Mouse (Mus musculus): ENCODE measurements at regions not wholly inside any gene's neighbourhood (a gene's known extent, or its start where the extent isn't known, plus 50 kb on each side); places are given as distances from the start of the nearest gene placed in this dataset.

DNA sequence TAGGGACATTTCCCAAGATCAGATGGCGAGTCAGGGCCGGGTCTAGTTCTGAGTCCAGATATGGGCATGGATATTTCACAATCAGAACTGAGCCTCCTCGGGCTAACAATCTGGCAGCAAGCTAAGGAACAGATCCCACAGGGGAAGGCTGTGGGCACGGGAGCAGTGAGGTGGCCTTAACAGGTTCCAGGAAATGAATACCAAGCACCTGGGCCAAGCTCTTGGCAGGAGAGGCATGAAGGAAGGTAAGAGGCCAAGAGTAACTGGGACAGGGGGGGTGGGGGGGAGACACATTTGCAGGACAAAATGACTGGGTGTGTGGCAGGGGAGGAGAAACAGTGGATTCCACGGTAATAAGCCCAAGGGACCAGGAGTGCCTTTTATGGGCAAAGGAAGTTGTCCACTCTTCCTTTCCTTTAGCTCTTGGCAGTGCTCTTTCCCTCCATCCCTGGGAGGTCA lies 124.9 kb upstream of the Ank start:
- Histone ChIP-seq H3K36me3 (ENCODE audit: control insufficient read depth, insufficient read depth, low read length, poor library complexity, severe bottlenecking) (no peaks in the 10 kb centered on the region), H3K27me3 (ENCODE audit: control insufficient read depth, insufficient read depth, low read length, poor library complexity, severe bottlenecking) (no peaks in the 10 kb centered on the region)
- DNase-seq (ENCODE audit: low read depth, low spot score) = no peak

DNA sequence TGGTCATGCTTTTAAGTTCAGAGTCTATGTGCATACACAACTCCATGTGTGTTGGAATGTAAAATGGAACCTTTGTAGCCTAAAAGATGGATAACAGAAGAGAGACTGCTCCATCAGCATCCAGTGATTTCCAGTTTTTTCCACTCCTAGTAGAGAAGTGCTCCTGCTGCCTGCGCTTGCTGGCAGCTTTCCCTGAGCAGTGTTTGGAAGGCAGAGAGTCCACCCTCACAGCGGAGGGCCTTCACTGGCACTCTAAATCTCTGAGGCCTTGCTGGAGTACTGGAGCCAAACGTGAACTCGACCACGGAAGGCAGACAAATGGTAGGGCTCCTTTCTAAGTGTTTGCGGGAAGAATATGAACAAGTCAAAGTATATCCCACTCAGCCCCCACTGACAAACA lies 108.0 kb upstream of the Ank start:
- no peak for DNase-seq (ENCODE audit: low read depth, low spot score)
- Histone ChIP-seq H3K27me3 (ENCODE audit: control insufficient read depth, insufficient read depth, low read length, poor library complexity, severe bottlenecking) (no peaks in the 10 kb centered on the region), H3K36me3 (ENCODE audit: control insufficient read depth, insufficient read depth, low read length, poor library complexity, severe bottlenecking) (no peaks in the 10 kb centered on the region)

DNA sequence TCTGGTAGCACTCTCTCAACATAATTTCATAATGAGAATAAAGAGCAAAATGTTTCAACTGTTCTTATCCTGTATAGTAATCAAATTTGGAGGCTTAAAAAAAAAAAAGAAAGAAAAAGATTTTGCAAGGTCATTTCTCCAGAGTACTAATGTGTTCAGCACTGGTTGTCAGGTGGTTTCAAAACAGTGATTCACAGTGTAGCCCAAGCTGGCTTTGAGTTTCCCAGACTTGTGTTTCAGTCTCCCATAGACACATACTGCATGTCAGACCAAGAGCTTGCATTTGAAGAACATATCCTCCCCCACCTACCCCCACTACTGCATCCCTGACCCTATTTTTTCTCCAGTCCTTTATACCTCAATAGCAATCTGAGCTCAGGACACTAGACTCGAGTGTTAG lies 107.2 kb upstream of the Ank start:
- DNase-seq (ENCODE audit: low read depth, low spot score) = no peak
- no peaks in the 10 kb centered on the region for H3K36me3 ChIP-seq (ENCODE audit: control insufficient read depth, insufficient read depth, low read length, poor library complexity, severe bottlenecking)

DNA sequence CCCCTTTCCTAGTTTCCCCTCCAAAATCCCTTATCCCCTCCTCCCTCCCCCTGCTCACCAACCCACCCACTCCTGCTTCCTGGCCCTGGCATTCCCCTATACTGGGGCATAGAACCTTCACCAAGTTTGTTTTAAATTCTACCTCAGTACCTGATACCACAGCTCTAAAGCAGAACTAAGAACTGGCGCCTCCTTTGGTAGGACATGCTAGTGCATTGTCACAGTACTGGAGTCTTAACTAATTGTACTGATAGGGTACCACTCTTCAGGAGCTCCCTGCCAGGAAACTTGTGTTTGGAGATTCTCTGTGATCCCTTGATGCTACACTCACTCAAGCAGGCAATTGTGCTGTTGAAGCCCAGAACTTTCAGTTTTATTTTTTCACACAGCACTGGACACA lies 92.0 kb upstream of the Ank start:
- H3K36me3 ChIP-seq (ENCODE audit: control insufficient read depth, insufficient read depth, low read length, poor library complexity, severe bottlenecking) = no peaks in the 10 kb centered on the region
- no peak for DNase-seq (ENCODE audit: low read depth, low spot score)
- no peaks in the 10 kb centered on the region; the same call in 1 of the 2 replicates for H3K27me3 ChIP-seq (ENCODE audit: control insufficient read depth, insufficient read depth, low read length, poor library complexity, severe bottlenecking)

More for the DNA sequence above, 107.2 kb upstream of the Ank start:
- no peaks in the 10 kb centered on the region for H3K27me3 ChIP-seq (ENCODE audit: control insufficient read depth, insufficient read depth, low read length, poor library complexity, severe bottlenecking)

DNA sequence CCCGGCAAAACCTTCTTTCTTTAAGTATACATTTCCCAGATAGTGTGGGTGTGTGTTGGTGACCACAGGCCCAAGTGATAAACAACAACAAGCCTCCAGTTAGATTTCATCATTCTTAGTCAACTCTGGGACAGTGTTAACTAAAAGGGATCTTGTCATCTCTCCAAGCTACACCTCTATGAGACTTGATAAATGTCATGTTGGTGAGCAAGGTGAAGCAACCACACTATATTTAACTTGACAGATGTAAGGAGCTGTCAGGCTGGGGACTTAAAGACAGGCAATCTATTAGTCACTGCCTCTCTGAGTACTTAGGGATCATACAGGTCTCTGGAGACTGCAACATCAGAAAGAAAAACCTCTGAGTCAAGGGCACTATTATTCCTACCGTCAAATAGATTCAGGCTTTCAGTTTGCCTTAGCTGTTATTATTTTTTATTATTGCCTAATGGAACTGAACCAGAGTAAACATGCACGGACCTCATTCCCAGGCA lies 87.8 kb upstream of the Ank start:
- DNase-seq (ENCODE audit: low read depth, low spot score) = no peak
- H3K27me3 ChIP-seq (ENCODE audit: control insufficient read depth, insufficient read depth, low read length, poor library complexity, severe bottlenecking) = no peaks in the 10 kb centered on the region; the same call in 1 of the 2 replicates
- H3K36me3 ChIP-seq (ENCODE audit: control insufficient read depth, insufficient read depth, low read length, poor library complexity, severe bottlenecking) = no peaks in the 10 kb centered on the region

DNA sequence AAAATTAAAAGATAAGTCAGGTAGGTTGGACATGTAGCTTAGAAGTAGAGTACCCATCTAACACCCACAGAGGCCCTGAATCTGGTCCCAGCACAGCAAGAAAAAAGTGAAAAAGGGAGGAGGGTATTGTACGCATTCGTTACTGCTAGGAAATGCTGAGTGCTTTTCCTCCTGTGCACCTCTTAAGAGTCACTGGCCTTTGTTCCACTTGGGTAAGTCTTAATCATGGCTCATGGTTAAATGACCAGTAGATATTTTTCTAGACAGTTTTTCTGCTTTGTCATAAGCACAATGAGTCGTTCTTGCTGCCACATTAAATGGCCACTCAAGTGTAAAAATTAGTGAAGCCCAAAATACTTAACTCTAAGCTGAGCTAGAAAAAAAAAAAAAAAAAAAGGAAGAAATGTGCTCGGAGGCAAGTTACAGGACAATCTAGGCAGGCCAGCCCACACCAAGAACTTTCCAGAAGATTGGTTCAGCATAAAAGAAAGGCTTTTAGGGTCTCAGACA lies 86.0 kb upstream of the Ank start:
- DNase-seq (ENCODE audit: low read depth, low spot score) = no peak
- no peaks in the 10 kb centered on the region; the same call in 1 of the 2 replicates for H3K27me3 ChIP-seq (ENCODE audit: control insufficient read depth, insufficient read depth, low read length, poor library complexity, severe bottlenecking)
- no peaks in the 10 kb centered on the region for H3K36me3 ChIP-seq (ENCODE audit: control insufficient read depth, insufficient read depth, low read length, poor library complexity, severe bottlenecking)

DNA sequence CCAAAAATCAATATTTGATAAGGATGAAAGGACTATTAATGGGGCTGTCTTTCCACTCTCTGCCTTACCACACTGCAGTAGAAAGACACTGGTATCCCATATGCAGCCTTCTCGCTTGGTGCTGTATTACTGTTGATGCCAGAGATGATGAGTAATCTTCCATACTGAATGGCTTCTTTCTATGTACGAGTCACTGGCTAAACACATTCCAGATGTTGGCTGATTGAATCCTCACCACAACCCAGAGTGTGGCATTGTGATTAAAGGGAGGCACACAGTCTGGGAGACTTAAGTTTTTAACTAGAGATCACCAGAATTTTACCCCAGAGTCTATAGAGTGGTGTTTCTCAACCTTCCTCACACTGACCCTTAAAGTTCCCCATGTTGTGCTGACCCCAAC lies 84.9 kb upstream of the Ank start:
- Histone ChIP-seq H3K27me3 (ENCODE audit: control insufficient read depth, insufficient read depth, low read length, poor library complexity, severe bottlenecking) (no peaks in the 10 kb centered on the region), H3K36me3 (ENCODE audit: control insufficient read depth, insufficient read depth, low read length, poor library complexity, severe bottlenecking) (no peaks in the 10 kb centered on the region)
- no peak for DNase-seq (ENCODE audit: low read depth, low spot score)

DNA sequence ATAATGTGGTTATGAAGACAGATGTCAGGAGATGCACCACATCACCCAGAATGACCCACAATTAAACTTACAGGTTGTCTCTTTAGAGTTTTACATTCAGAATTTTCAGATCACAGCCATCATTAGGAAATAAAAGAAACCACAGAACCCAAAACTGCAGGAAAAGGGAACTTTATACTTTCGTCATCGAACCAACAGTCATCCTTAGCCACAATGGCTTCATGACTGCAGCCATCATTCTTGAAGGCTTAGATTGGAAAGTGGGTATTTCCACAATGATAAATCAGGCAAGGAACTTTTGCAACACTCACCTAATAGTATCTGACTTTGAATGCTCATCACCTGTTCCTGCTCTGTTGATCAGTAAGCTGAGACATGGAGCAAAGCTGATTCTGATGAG lies 75.9 kb upstream of the Ank start:
- DNase-seq (ENCODE audit: low read depth, low spot score) = no peak
- Histone ChIP-seq H3K27me3 (ENCODE audit: control insufficient read depth, insufficient read depth, low read length, poor library complexity, severe bottlenecking) (no peaks in the 10 kb centered on the region), H3K36me3 (ENCODE audit: control insufficient read depth, insufficient read depth, low read length, poor library complexity, severe bottlenecking) (no peaks in the 10 kb centered on the region)

DNA sequence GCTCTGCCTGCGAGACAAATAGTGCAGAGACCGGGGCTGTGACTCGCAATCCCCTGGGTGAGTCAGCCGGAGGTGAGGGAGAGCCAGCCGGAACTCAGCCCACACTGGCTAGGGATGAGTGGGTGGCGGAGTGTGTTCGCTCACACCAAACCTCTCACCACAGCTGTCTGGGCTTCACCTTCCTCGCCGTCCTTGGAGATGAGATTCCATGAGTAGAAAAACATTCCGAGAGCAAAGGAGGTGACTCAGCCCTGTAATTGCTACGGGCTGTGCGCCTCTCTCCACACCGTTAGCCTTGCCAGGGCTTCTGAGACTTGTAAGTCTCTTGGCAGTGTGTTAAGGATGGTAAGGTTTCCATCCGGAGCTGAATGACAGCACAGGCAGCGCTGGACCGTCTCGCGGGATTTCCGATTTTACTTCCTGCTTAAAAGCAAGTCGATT lies 60.7 kb upstream of the Ank start:
- Histone ChIP-seq H3K36me3 (ENCODE audit: control insufficient read depth, insufficient read depth, low read length, poor library complexity, severe bottlenecking) (no peaks in the 10 kb centered on the region), H3K27me3 (ENCODE audit: control insufficient read depth, insufficient read depth, low read length, poor library complexity, severe bottlenecking) (no peaks in the 10 kb centered on the region)
- DNase-seq (ENCODE audit: low read depth, low spot score) = no peak

DNA sequence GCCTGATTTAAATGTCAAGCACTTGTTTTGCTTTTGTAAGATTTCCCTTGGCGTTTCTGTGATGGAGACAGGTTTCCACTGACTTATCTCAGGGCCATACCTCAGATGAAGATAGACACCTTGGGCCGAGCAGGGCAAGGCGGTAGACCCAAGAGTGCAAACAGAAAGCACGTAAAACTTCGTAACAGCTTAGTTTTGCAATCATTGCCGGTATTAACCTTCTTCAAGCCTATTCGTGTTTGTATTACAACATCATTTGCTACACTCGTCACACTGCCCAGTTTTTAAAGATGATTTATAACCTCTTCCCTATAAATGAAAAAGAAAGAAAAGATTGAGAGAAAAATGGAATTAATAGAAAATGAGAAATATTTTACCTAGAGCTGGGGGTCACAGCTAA lies 56.6 kb upstream of the Ank start:
- Histone ChIP-seq H3K27me3 (ENCODE audit: control insufficient read depth, insufficient read depth, low read length, poor library complexity, severe bottlenecking) (no peaks in the 10 kb centered on the region), H3K36me3 (ENCODE audit: control insufficient read depth, insufficient read depth, low read length, poor library complexity, severe bottlenecking) (no peaks in the 10 kb centered on the region)
- DNase-seq (ENCODE audit: low read depth, low spot score) = no peak

DNA sequence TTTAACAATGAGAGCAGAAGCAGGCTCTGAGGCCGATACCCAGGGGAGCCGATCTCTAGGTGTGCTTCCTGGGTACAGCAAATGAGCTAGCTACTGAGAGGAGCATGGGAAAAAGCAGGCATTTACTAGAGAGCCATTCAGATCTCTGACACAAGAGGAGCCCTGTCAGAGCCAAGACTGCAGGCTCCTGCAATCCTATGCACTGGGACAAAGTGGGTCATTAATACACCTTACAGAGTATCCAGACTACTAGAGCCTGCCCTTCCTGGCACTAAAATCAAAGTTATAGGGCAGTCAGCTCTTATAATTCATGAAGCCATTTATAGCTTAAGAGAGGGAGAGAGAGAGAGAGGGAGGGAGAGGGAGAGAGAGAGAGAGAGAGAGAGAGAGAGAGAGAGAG lies 54.2 kb upstream of the Ank start:
- no peaks in the 10 kb centered on the region for H3K36me3 ChIP-seq (ENCODE audit: control insufficient read depth, insufficient read depth, low read length, poor library complexity, severe bottlenecking)
- no peak for DNase-seq (ENCODE audit: low read depth, low spot score)
- no peaks in the 10 kb centered on the region for H3K27me3 ChIP-seq (ENCODE audit: control insufficient read depth, insufficient read depth, low read length, poor library complexity, severe bottlenecking)

DNA sequence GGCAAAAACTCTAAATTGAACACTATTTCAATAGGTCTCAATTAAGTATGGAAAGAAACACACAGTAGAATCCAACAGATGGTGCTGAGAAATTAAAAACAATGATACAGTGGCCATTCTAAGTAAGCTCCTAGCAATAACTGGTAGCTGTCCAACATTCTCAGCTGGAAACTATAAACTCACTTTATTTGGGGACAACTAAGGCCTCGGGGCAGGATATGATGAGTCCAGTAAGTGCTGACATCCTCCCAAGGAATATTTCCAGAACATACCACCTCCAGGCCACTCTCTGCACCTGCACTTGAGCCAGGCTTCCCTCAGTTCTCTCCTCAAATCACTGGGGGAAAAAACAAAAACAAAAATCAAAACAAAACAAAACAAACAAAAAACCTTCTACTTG lies 53.7 kb upstream of the Ank start:
- Histone ChIP-seq H3K27me3 (ENCODE audit: control insufficient read depth, insufficient read depth, low read length, poor library complexity, severe bottlenecking) (no peaks in the 10 kb centered on the region), H3K36me3 (ENCODE audit: control insufficient read depth, insufficient read depth, low read length, poor library complexity, severe bottlenecking) (no peaks in the 10 kb centered on the region)
- no peak for DNase-seq (ENCODE audit: low read depth, low spot score)

DNA sequence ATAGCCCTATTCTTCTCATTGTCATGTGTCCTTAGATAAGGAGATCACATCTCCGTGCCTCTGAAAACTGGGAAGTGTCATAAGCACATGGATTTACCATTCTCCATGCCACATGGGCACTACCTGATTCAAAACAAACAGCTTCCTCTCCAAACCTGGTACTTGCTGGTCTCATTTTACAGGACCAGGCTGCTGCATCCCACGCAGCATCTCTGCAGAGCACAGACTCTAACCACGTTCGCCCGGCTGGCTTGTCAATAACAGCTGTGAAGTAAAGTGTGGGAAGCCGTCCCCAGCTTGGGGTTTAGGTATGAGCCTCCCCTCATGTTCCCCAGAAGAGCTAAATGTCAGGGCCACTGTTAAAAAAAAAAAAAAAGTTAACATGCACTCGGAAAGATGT lies 53.0 kb upstream of the Ank start:
- no peak for DNase-seq (ENCODE audit: low read depth, low spot score)
- H3K27me3 ChIP-seq (ENCODE audit: control insufficient read depth, insufficient read depth, low read length, poor library complexity, severe bottlenecking) = no peaks in the 10 kb centered on the region

DNA sequence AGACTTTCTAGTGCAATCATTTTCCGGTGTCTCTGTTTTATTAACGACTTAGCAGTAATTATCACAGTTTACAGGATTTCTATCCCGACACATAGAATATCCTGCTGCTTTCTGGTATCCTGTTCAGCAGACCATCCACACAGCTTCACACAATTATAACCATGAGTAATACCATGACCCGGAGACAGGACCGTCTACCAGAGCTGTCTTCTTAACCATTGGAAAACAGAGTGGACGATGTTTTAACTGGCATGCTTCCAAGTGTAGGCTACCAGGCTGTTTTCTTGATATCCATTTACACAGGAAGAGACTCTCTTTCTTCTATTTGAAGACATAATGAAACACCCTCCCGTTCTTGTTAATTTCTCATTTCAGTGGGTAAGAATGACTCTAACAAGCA lies 51.7 kb upstream of the Ank start:
- DNase-seq (ENCODE audit: low read depth, low spot score) = no peak
- Histone ChIP-seq H3K36me3 (ENCODE audit: control insufficient read depth, insufficient read depth, low read length, poor library complexity, severe bottlenecking) (no peaks in the 10 kb centered on the region), H3K27me3 (ENCODE audit: control insufficient read depth, insufficient read depth, low read length, poor library complexity, severe bottlenecking) (no peaks in the 10 kb centered on the region)

More for the DNA sequence above, 53.0 kb upstream of the Ank start:
- H3K36me3 ChIP-seq (ENCODE audit: control insufficient read depth, insufficient read depth, low read length, poor library complexity, severe bottlenecking) = no peaks in the 10 kb centered on the region
